Mouse (Mus musculus) brain, embryonic 14.5 days (tissue): ENCODE measurements around the gene Man2a1.

ENCODE experiments used
- CTCF ChIP-seq: fragments of 200-500 bp; IDR thresholded peaks from 2 replicates; pipeline ENCODE4 v1.5.1; 2012; ENCODE audit warnings: inconsistent platforms, mild to moderate bottlenecking, moderate library complexity, borderline replicate concordance; ENCODE audit not compliant: insufficient read depth, insufficient read length; ENCODE audit errors: extremely low read depth
- POLR2A ChIP-seq: fragments of 200-500 bp; IDR thresholded peaks from 2 replicates; pipeline ENCODE4 v1.6.1; 2012; ENCODE audit warnings: mild to moderate bottlenecking, inconsistent platforms, borderline replicate concordance; ENCODE audit not compliant: poor library complexity, insufficient read depth, insufficient read length, severe bottlenecking; ENCODE audit errors: extremely low read depth

DNA sequence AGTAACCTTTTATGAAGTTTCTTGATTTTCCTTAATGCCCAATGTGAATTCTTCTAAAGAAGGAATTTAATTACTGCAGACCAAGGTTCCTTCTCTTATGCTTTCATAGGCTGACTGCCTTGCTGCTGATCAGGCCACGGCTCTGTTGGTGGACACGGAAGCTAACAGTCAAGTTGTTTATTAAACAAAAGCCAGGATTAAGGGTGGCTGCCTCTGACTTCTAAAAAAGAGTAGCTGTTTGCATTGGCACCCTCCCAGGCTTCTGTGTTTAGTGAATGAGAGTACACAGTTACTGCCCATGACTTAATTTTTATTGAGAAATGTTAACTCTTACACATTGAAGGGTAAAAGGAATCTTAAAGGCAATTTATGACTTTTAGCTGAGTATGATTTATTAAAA lies 81.4 kb downstream of the Man2a1 start:
- TF ChIP-seq POLR2A (no peak), CTCF (no peak)
